Mouse (Mus musculus) bone marrow macrophage, adult 2 months (primary cell): ENCODE measurements around the gene Trib3.

ENCODE experiments used
- CTCF ChIP-seq: IDR thresholded peaks from 2 replicates; pipeline ENCODE4 v1.5.1; 2012; ENCODE audit warnings: low read depth, mild to moderate bottlenecking, low read length, moderate library complexity
- POLR2A ChIP-seq: IDR thresholded peaks from 2 replicates; pipeline ENCODE4 v1.6.1; 2012; ENCODE audit warnings: mild to moderate bottlenecking, low read depth, low read length, borderline replicate concordance

DNA sequence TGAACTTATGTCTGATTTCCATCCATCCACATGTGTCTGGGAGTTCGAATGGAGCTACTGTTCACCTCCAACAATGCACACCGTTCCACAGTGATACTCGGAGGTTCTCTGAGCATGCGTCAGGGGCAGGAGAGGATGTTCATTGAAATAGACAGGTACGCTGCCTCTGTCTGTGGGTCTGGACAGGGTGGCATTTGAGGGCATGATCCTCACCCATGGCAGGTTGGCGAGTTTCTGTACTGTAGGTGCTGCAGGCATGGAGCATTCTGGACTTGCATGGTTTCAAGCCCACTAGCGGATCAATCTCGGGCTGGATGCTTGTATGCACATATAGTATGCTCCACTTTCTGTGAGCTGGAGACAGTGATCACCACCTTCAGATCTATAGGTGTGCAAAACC lies 17.4 kb upstream of the Trib3 start:
- TF ChIP-seq CTCF (no peak), POLR2A (no peak)
